ENCODE assay signal across 8 mouse cellular contexts in genomic region chr17:56276643-56277566, GRCm38 (mm10). TPM values are rescaled to one million over a fixed set of nuclear protein-coding genes. Genes with fewer than 3 reads are reported as not detected.
A peak's percentile ranks its signal among the peaks of the same experiment; 100 is the strongest.
DNase-seq lines count a peak whose midpoint lies in the region; ATAC-seq and TF ChIP-seq lines count a peak whose summit lies in the region.

Gene Ticam1, minus strand, starts transcription at chr17:56276786.

- H3K4me2 ChIP-seq in forebrain, embryonic 14.5 days (ENCODE audit: low read length) = peak within 1 kb of the TSS; percentile 62
- H3K4me2 ChIP-seq in neural tube, embryonic 14.5 days (ENCODE audit: low read depth, low read length) = peak within 1 kb of the TSS; percentile 59

- ATAC-seq in G1E (ENCODE audit: extremely low read depth, insufficient number of reproducible peaks, low FRiP score, poor library complexity, severe bottlenecking) = peak; percentile 92
- ATAC-seq in forebrain, embryonic 14.5 days = peak; percentile 88
- ATAC-seq in neural tube, embryonic 14.5 days (ENCODE audit: low read depth) = peak; percentile 79

- H3K4me1 ChIP-seq in G1E (ENCODE audit: insufficient read depth, low read depth, low read length) = peaks cover 68% of the 10 kb centered on the region
- H3K4me1 ChIP-seq in forebrain, embryonic 14.5 days (ENCODE audit: control insufficient read depth, insufficient read depth, low read length) = no peaks in the 10 kb centered on the region; the same call in 1 of the 2 replicates
- H3K4me1 ChIP-seq in neural tube, embryonic 14.5 days (ENCODE audit: control insufficient read depth, insufficient read depth, low read length) = no peaks in the 10 kb centered on the region
- peaks cover 13% of the 10 kb centered on the region for H3K4me1 ChIP-seq in testis, adult 2 months (ENCODE audit: control insufficient read depth, insufficient read depth, low read length)

- peaks cover 49% of the 10 kb centered on the region for H3K36me3 ChIP-seq in G1E (replicated peaks)
- no peaks in the 10 kb centered on the region for H3K36me3 ChIP-seq in forebrain, embryonic 14.5 days (ENCODE audit: control insufficient read depth, insufficient read depth, low read length)
- H3K36me3 ChIP-seq in neural tube, embryonic 14.5 days (ENCODE audit: control insufficient read depth, insufficient read depth, low read length) = no peaks in the 10 kb centered on the region
- no peaks in the 10 kb centered on the region for H3K36me3 ChIP-seq in testis, adult 2 months (ENCODE audit: control insufficient read depth, insufficient read depth, low read length)

- peak; percentile 37 for TF ChIP-seq POLR2A in testis, adult 2 months (IDR thresholded peaks at IDR 0.05; ENCODE audit: control insufficient read depth, low read depth, low read length)

- no peak for TF ChIP-seq CTCF in G1E (IDR thresholded peaks at IDR 0.05; ENCODE audit: low read depth, low read length)
- no peak for TF ChIP-seq CTCF in testis, adult 2 months (IDR thresholded peaks at IDR 0.05; ENCODE audit: control insufficient read depth, insufficient read depth, insufficient replicate concordance, low read depth, low read length)

- peak within 1 kb of the TSS; percentile 82 for H3K4me3 ChIP-seq in G1E (ENCODE audit: low read depth, low read length)
- peak within 1 kb of the TSS; percentile 35 for H3K4me3 ChIP-seq in forebrain, embryonic 14.5 days (ENCODE audit: low read depth, low read length)
- peak within 1 kb of the TSS; percentile 35 for H3K4me3 ChIP-seq in neural tube, embryonic 14.5 days (ENCODE audit: low read depth, low read length)
- H3K4me3 ChIP-seq in testis, adult 2 months (ENCODE audit: control insufficient read depth, low read depth, low read length) = peak within 1 kb of the TSS; percentile 87

- no peaks in the 10 kb centered on the region for H3K9me3 ChIP-seq in G1E (replicated peaks)
- H3K9me3 ChIP-seq in forebrain, embryonic 14.5 days (replicated peaks; ENCODE audit: control insufficient read depth, low read length) = no peaks in the 10 kb centered on the region
- no peaks in the 10 kb centered on the region for H3K9me3 ChIP-seq in neural tube, embryonic 14.5 days (ENCODE audit: control insufficient read depth, low read length)

- no peaks in the 10 kb centered on the region for H3K27me3 ChIP-seq in G1E (ENCODE audit: insufficient read depth, low read length)
- H3K27me3 ChIP-seq in forebrain, embryonic 14.5 days (replicated peaks; ENCODE audit: control insufficient read depth, insufficient read depth, low read length) = no peaks in the 10 kb centered on the region
- H3K27me3 ChIP-seq in neural tube, embryonic 14.5 days (ENCODE audit: control insufficient read depth, insufficient read depth, low read length) = no peaks in the 10 kb centered on the region
- no peaks in the 10 kb centered on the region for H3K27me3 ChIP-seq in testis, adult 2 months (ENCODE audit: control insufficient read depth, insufficient read depth, low read length)

- 8% methylated on average over 16 of the region's 21 CpGs for WGBS in forebrain, embryonic 14.5 days
- 1% methylated on average over 20 of the region's 21 CpGs for WGBS in large intestine, adult 2 months
- WGBS in neural tube, embryonic 14.5 days = 13% methylated on average over 15 of the region's 21 CpGs

- peak; percentile 91 for DNase-seq in G1E (ENCODE audit: low spot score)
- peak; percentile 62 for DNase-seq in cerebellum, adult 11 months
- peak; percentile 84 for DNase-seq in forebrain, embryonic 14.5 days (ENCODE audit: low spot score)
- peak; percentile 89 to 90 for DNase-seq in heart, postnatal 14 days
- peak; percentile 94 for DNase-seq in large intestine, adult 2 months (ENCODE audit: low read depth, low spot score)
- DNase-seq in lung, adult 18-20 months = peak; percentile 95 to 96

- peak within 1 kb of the TSS; percentile 67 for H3K9ac ChIP-seq in forebrain, embryonic 14.5 days (ENCODE audit: low read length)
- peak within 1 kb of the TSS; percentile 50 for H3K9ac ChIP-seq in neural tube, embryonic 14.5 days (replicated peaks; ENCODE audit: low read depth, low read length)

- intact Hi-C loops in heart, postnatal 14 days (cut with DNase I) = loop anchor here (2.0 kb wide), 1 partner anchor 14 kb away; no protein-coding TSS in a partner anchor

- H3K27ac ChIP-seq in forebrain, embryonic 14.5 days (ENCODE audit: low read depth, low read length) = no peak within 1 kb of the TSS
- 0 out of 2 replicates have a peak within 1 kb of the TSS, but pooled peaks have one; percentile 16 for H3K27ac ChIP-seq in neural tube, embryonic 14.5 days (ENCODE audit: low read depth, low read length)
- H3K27ac ChIP-seq in testis, adult 2 months (ENCODE audit: control insufficient read depth, insufficient read depth, low read depth, low read length) = peak within 1 kb of the TSS; percentile 78

RNA-seq across cellular contexts. Expression of gene Ticam1, which starts in this region (rescaled TPM):
- total RNA-seq in G1E (2014; fragmentation: Nextera tagmentation) = 15.2 and 16.2 TPM in 2 replicates
- total RNA-seq in G1E (2017) = 4.9 and 5.7 TPM in 2 replicates
- 7.4 and 8.1 TPM in 2 replicates for polyA plus RNA-seq in G1E (2012)
- polyA plus RNA-seq in forebrain, embryonic 14.5 days (2014; fragmentation: Nextera tagmentation; extraction: Ambion mirVana) = 1.5 and 2.2 TPM in 2 replicates
- 10 to 100 TPM in 1 of 2 experiments, 1 to 10 TPM in 1; 9.5 to 11.4 TPM for total RNA-seq in heart, postnatal 14 days (2021)
- 45.4 and 61.3 TPM in 2 replicates for polyA plus RNA-seq in large intestine, adult 2 months (2012; rRNA removed)
- polyA plus RNA-seq in neural tube, embryonic 14.5 days (2014; fragmentation: Nextera tagmentation; extraction: Ambion mirVana) = 0.92 and 1.7 TPM in 2 replicates
- 3.4 and 3.7 TPM in 2 replicates for polyA plus RNA-seq in testis, adult 2 months (2012; rRNA removed)

Comparison
In these comparisons a context has a peak if more than half of its experiments do, and no peak if none do; other contexts are left out.
1. H3K4me3 ChIP-seq: peak in every context shown above with its lines; median percentile 87 in testis, adult 2 months; 82 in G1E; 35 in forebrain, embryonic 14.5 days; 35 in neural tube, embryonic 14.5 days.